Mouse (Mus musculus) CH12.LX (cell line): ENCODE data around the gene Apba1. TPM values are rescaled to one million over a fixed set of nuclear protein-coding genes. Genes with fewer than 3 reads are reported as not detected.

Experiments used
- DNase-seq: peaks from one replicate; pipeline ENCODE4 v3.0.0-alpha.2; 2013; ENCODE audit errors: extremely low read depth
- H3K27ac ChIP-seq: 2 replicates; pipeline ENCODE4 v1.5.1; 2012; ENCODE audit warnings: low read depth, mild to moderate bottlenecking, control low read depth, moderate library complexity; ENCODE audit not compliant: insufficient read depth
- H3K27me3 ChIP-seq: replicated peaks from 2 replicates; pipeline ENCODE3; 2012; ENCODE audit warnings: inconsistent platforms
- H3K36me3 ChIP-seq, 2 experiments: replicated peaks in 1 of 2; 2 replicates each; pipeline versions ENCODE3 to v1.6.1; 2012; ENCODE audit warnings: inconsistent platforms in 1 of 2, low read length in 1 of 2, mild to moderate bottlenecking in 1 of 2, mixed read lengths in 1 of 2, moderate library complexity in 1 of 2; ENCODE audit not compliant: control insufficient read depth in 1 of 2, insufficient read depth in 1 of 2
- H3K4me1 ChIP-seq, 2 experiments: 2 replicates each; pipeline ENCODE4 v1.6.1; 2012; ENCODE audit warnings: inconsistent platforms in 1 of 2, moderate library complexity in 1 of 2; ENCODE audit not compliant: insufficient read depth in 2 of 2, control insufficient read depth in 1 of 2
- H3K4me2 ChIP-seq: 2 replicates; pipeline ENCODE4 v1.6.1; 2012; ENCODE audit warnings: low read depth, mild to moderate bottlenecking, control low read depth; ENCODE audit not compliant: poor library complexity, insufficient read depth, severe bottlenecking
- H3K4me3 ChIP-seq, 3 experiments: fragments of 150-350 bp in 1 of 3; sonication (generic) in 1 of 3; replicated peaks in 1 of 3; 2 replicates each; pipeline versions ENCODE3 to v1.5.1; 2011 to 2012; ENCODE audit warnings: low read depth in 2 of 3, low read length in 2 of 3, mild to moderate bottlenecking in 2 of 3, moderate library complexity in 2 of 3, control low read depth in 1 of 3, improper control_type of control experiment in 1 of 3, inconsistent platforms in 1 of 3, mixed read lengths in 1 of 3; ENCODE audit not compliant: poor library complexity in 1 of 3
- H3K79me2 ChIP-seq: replicated peaks from 2 replicates; pipeline ENCODE4 v1.6.1; 2012; ENCODE audit warnings: mild to moderate bottlenecking, moderate library complexity; ENCODE audit not compliant: control insufficient read depth, poor library complexity, insufficient read depth, severe bottlenecking; ENCODE audit errors: extremely low read depth
- H3K9ac ChIP-seq: 2 replicates; pipeline ENCODE4 v1.6.1; 2012; ENCODE audit warnings: low read depth, mild to moderate bottlenecking, control low read depth, moderate library complexity; ENCODE audit not compliant: insufficient read depth
- H3K9me3 ChIP-seq: replicated peaks from 2 replicates; pipeline ENCODE3; 2012; ENCODE audit warnings: low read length, inconsistent platforms, mixed read lengths
- CHD2 ChIP-seq: IDR thresholded peaks from 2 replicates; pipeline ENCODE4 v1.6.1; 2011; ENCODE audit warnings: low read length, improper control_type of control experiment
- E2F4 ChIP-seq: IDR thresholded peaks from 2 replicates; pipeline ENCODE4 v1.6.1; 2011; ENCODE audit warnings: low read depth, low read length, improper control_type of control experiment; ENCODE audit not compliant: insufficient replicate concordance
- ETS1 ChIP-seq: conservative IDR thresholded peaks from 2 replicates; pipeline ENCODE4 v1.6.1; 2012; ENCODE audit warnings: low read depth, mild to moderate bottlenecking, inconsistent platforms, low read length, improper control_type of control experiment, moderate library complexity
- IRF4 ChIP-seq: IDR thresholded peaks from 2 replicates; pipeline ENCODE4 v1.6.1; 2014; ENCODE audit warnings: low read depth, mild to moderate bottlenecking, inconsistent platforms, low read length, improper control_type of control experiment
- JUN ChIP-seq: IDR thresholded peaks from 2 replicates; pipeline ENCODE4 v1.6.1; 2011; ENCODE audit warnings: low read depth, mild to moderate bottlenecking, low read length, improper control_type of control experiment, moderate library complexity; ENCODE audit not compliant: insufficient read depth
- KAT2A ChIP-seq: IDR thresholded peaks from 2 replicates; pipeline ENCODE4 v1.6.1; 2012; ENCODE audit warnings: low read length, improper control_type of control experiment, inconsistent platforms; ENCODE audit not compliant: insufficient replicate concordance
- MAFK ChIP-seq: IDR thresholded peaks from 2 replicates; pipeline ENCODE4 v1.6.1; 2011; ENCODE audit warnings: low read length, improper control_type of control experiment; ENCODE audit not compliant: insufficient replicate concordance
- MEF2A ChIP-seq: IDR thresholded peaks from 2 replicates; pipeline ENCODE4 v1.6.1; 2014; ENCODE audit warnings: low read depth, mild to moderate bottlenecking, inconsistent platforms, low read length, improper control_type of control experiment, borderline replicate concordance
- MXI1 ChIP-seq: IDR thresholded peaks from 2 replicates; pipeline ENCODE4 v1.6.1; 2011; ENCODE audit warnings: mild to moderate bottlenecking, low read depth, low read length, improper control_type of control experiment
- NRF1 ChIP-seq: IDR thresholded peaks from 2 replicates; pipeline ENCODE4 v1.6.1; 2014; ENCODE audit warnings: low read depth, mild to moderate bottlenecking, inconsistent platforms, low read length, improper control_type of control experiment, moderate library complexity
- POLR2A ChIP-seq: IDR thresholded peaks from 2 replicates; pipeline ENCODE4 v1.6.1; 2011; ENCODE audit warnings: low read depth, mild to moderate bottlenecking, improper control_type of control experiment, low read length
- RCOR1 ChIP-seq: conservative IDR thresholded peaks from 2 replicates; pipeline ENCODE4 v1.6.1; 2012; ENCODE audit warnings: low read depth, mild to moderate bottlenecking, inconsistent platforms, low read length, improper control_type of control experiment
- SIN3A ChIP-seq: IDR thresholded peaks from 2 replicates; pipeline ENCODE4 v1.6.1; 2012; ENCODE audit warnings: low read length, improper control_type of control experiment, inconsistent platforms
- TCF12 ChIP-seq: IDR thresholded peaks from 2 replicates; pipeline ENCODE4 v1.6.1; 2014; ENCODE audit warnings: low read depth, mild to moderate bottlenecking, inconsistent platforms, low read length, improper control_type of control experiment
- USF1 ChIP-seq: IDR thresholded peaks from 2 replicates; pipeline ENCODE4 v1.6.1; 2014; ENCODE audit warnings: low read depth, mild to moderate bottlenecking, inconsistent platforms, low read length, improper control_type of control experiment
- ZC3H11A ChIP-seq: IDR thresholded peaks from 2 replicates; pipeline ENCODE4 v1.6.1; 2012; ENCODE audit warnings: low read depth, mild to moderate bottlenecking, inconsistent platforms, low read length, improper control_type of control experiment
- ZKSCAN1 ChIP-seq: IDR thresholded peaks from 2 replicates; pipeline ENCODE4 v1.6.1; 2012; ENCODE audit warnings: low read depth, inconsistent platforms, low read length, improper control_type of control experiment, borderline replicate concordance
- ZMIZ1 ChIP-seq: IDR thresholded peaks from 2 replicates; pipeline ENCODE4 v1.6.1; 2012; ENCODE audit warnings: low read depth, mild to moderate bottlenecking, inconsistent platforms, low read length, improper control_type of control experiment
- ZNF384 ChIP-seq: IDR thresholded peaks from 2 replicates; pipeline ENCODE4 v1.6.1; 2012; ENCODE audit warnings: low read depth, low read length, improper control_type of control experiment, inconsistent platforms
- dilution Hi-C: fragments of 300-500 bp; cut with MboI; formaldehyde crosslinking; loops from 2 replicates; pipeline ENCODE4 v1.14.3; 2020; ENCODE audit warnings: low sequenced_read_pairs; ENCODE audit not compliant: extremely low pct_unique_long_range_greater_than_20kb, extremely low pct_ligation_motif_present
- in situ Hi-C: fragments of 300-500 bp; cut with MboI; formaldehyde crosslinking; loops from 3 replicates; pipeline ENCODE4 v1.14.3; 2019; ENCODE audit warnings: low sequenced_read_pairs, low pct_ligation_motif_present, low pct_unique_long_range_greater_than_20kb, mixed read lengths
- polyA plus RNA-seq: library from polyadenylated mRNA; unstranded; fragments of >175 nt; gene quantifications from 2 replicates; pipeline ENCODE4 v1.2.1, GENCODE M21; 2012; ENCODE audit warnings: low read depth; ENCODE audit not compliant: insufficient read length
- total RNA-seq, 2 experiments: library from RNA; depleted of rRNA; stranded (reverse); fragments of 300-350 nt in 1 of 2; fragments of >200 nt in 1 of 2; gene quantifications; 2 replicates each; pipeline ENCODE4 v1.2.3; 2012 to 2014

The Apba1 gene
- total and polyA plus RNA-seq, 3 experiments, result 0.08 to 0.24 (median 0.09) TPM

DNA sequence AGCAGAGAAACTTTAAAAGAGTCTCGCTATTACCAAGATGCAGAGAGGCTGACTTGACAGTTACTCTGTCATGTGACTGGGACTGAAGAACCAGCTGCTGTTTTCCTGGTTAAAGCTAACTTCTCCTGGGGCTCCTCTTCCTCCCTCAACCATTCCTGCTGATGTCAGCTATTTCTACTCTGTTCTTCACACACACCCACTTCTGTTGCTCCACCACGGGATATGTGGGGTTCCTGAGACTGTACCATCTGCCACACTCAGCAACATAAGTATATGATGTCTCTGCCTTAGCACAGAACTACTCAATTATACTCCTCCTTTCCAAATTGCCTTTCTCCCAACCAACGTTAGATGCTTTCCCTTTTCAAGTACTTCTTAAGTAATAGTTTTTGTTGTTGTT, 221.9 kb downstream of the Apba1 start:
- dilution Hi-C loops, result no loop called here

DNA sequence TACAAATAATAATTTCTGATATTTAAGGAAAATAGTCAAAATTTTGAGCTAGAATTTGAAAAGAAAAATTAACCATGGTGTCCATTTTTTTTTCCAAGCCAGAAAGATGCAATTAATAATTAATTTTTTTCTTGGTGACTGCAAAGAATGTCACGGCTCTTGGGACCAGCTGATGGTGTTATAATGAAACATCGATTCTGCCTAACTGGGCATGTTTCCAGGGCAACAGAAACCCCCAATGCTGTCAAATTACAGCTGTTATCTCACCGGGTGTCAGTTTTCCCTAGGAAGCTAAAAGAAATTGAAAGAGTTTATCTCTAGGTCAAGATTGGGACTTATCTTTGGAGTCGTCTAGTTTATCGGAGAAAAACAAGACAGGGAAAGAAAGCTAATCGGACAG, 225.5 kb downstream of the Apba1 start:
- Histone ChIP-seq H3K4me3 (no peak overlapping the region), H3K36me3 (no peaks in the 10 kb centered on the region), H3K79me2 (no peaks in the 10 kb centered on the region), H3K9ac (no peak overlapping the region), H3K9me3 (peaks cover 3% of the 10 kb centered on the region), H3K4me1 (peaks cover 6 to 17% of the 10 kb centered on the region in 2 experiments; a peak in 3 of 4 replicates), H3K27me3 (no peaks in the 10 kb centered on the region), H3K4me2 (no peak overlapping the region), H3K27ac (no peak overlapping the region)
- no peak for DNase-seq
- TF ChIP-seq NRF1 (no peak), E2F4 (no peak), JUN (no peak), ZC3H11A (no peak), MAFK (no peak)
- in situ Hi-C loops, result loop anchor here (25.0 kb wide), 1 partner anchor 278 kb away; no protein-coding TSS in a partner anchor
- dilution Hi-C loops, result no loop called here

More for the DNA sequence above, 221.9 kb downstream of the Apba1 start:
- Histone ChIP-seq H3K4me3 (no peak overlapping the region), H3K79me2 (no peaks in the 10 kb centered on the region), H3K9me3 (peaks cover 3% of the 10 kb centered on the region), H3K27me3 (no peaks in the 10 kb centered on the region)
- in situ Hi-C loops, result loop anchor here (25.0 kb wide), 1 partner anchor 282 kb away; no protein-coding TSS in a partner anchor
- DNase-seq, result no peak
- peak; percentile 74; the same call in 1 of the 2 replicates for TF ChIP-seq MAFK
- TF ChIP-seq SIN3A, result no peak
- TF ChIP-seq CHD2, result no peak
- no peak for TF ChIP-seq ZNF384
- TF ChIP-seq, all 38 proteins: peak for 1
- Histone ChIP-seq H3K9ac (no peak overlapping the region), H3K4me1 (peaks cover 0 to 3% of the 10 kb centered on the region in 2 experiments; a peak in 2 of 4 replicates), H3K36me3 (no peaks in the 10 kb centered on the region), H3K27ac (no peak overlapping the region), H3K4me2 (no peak overlapping the region)

DNA sequence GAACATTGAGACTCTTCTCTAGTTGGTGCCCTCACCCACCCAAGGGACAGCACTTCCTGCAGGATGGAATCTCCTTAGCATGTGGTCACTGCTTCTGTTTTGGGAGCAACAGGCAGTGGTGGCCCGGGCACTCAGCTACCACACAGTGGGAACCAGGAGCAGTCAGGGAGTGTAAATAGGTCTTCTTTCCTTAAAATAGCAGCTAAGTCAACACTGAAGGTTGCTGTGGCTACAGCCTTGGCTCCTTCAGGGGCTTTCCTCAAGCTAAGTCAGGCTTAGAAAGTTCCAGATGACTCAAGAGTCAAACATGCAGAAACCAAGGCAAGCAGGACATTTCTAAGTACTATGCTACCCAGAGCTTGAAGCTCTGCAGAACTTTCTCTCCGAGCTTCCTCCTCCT, 228.6 kb downstream of the Apba1 start:
- peak; percentile 41 for DNase-seq
- in situ Hi-C loops (loop anchor here (25.0 kb wide), 1 partner anchor 275 kb away; no protein-coding TSS in a partner anchor), dilution Hi-C loops (no loop called here)
- no peaks in the 10 kb centered on the region for H3K27me3 ChIP-seq
- no peak overlapping the region for H3K4me3 ChIP-seq
- TF ChIP-seq ZMIZ1 (no peak), TCF12 (no peak), NRF1 (no peak), IRF4 (0 out of 2 replicates have a peak, but pooled peaks have one; percentile 20), MEF2A (peak; percentile 65; the same call in 1 of the 2 replicates), POLR2A (no peak), KAT2A (no peak), ETS1 (0 out of 2 replicates have a peak, but pooled peaks have one; percentile 18), MXI1 (no peak), ZKSCAN1 (no peak), USF1 (no peak), ZNF384 (no peak), RCOR1 (no peak)
- H3K79me2 ChIP-seq, result no peaks in the 10 kb centered on the region
- no peaks in the 10 kb centered on the region for H3K36me3 ChIP-seq
- peaks cover 3% of the 10 kb centered on the region for H3K9me3 ChIP-seq
- no peak overlapping the region for H3K9ac ChIP-seq
- H3K27ac ChIP-seq, result no peak overlapping the region
- H3K4me2 ChIP-seq, result no peak overlapping the region
- peaks cover 6 to 17% of the 10 kb centered on the region in 2 experiments; a peak in 3 of 4 replicates for H3K4me1 ChIP-seq
